Mouse (Mus musculus): ENCODE measurements at regions not wholly inside any gene's neighbourhood (a gene's known extent, or its start where the extent isn't known, plus 50 kb on each side); places are given as distances from the start of the nearest gene placed in this dataset.

GRCm38 (mm10) chr10:70814354-70815131 is 158.8 kb upstream of the Phyhipl start:
- ChIA-PET CTCF (interaction anchor here (0.6 to 3.8 kb wide), 29 partner anchors 10 to 521 kb away, joined by 3 to 39 read pairs (median 4); no protein-coding TSS in a partner anchor), POLR2A (interaction anchor here (0.6 kb wide), 1 partner anchor 500 kb away, joined by 3 read pairs; no protein-coding TSS in a partner anchor)
- no peaks in the 10 kb centered on the region for H3K27me3 ChIP-seq
- peak; percentile 67 for TF ChIP-seq CTCF (IDR thresholded peaks at IDR 0.05)
- in situ Hi-C loops (cut with MboI; ENCODE audit: low pct_unique_long_range_greater_than_20kb) = loop anchor here (5.0 to 10.0 kb wide), 3 partner anchors 242 to 492 kb away; no protein-coding TSS in a partner anchor
- DNase-seq (ENCODE audit: low read depth, low spot score) (no peak), ATAC-seq (no peak)

GRCm38 (mm10) chr10:70809411-70809810 is 153.6 kb upstream of the Phyhipl start:
- TF ChIP-seq CTCF (IDR thresholded peaks at IDR 0.05) = no peak
- POLR2A ChIA-PET = no interaction called here
- no peak for DNase-seq (ENCODE audit: low read depth, low spot score)
- no peak for ATAC-seq
- H3K27me3 ChIP-seq = no peaks in the 10 kb centered on the region
- in situ Hi-C loops (cut with MboI; ENCODE audit: low pct_unique_long_range_greater_than_20kb) = no loop called here
- CTCF ChIA-PET = interaction anchor here (1.3 kb wide), 1 partner anchor 15 kb away, joined by 4 read pairs; no protein-coding TSS in a partner anchor

GRCm38 (mm10) chr10:70806786-70807385 is 151.1 kb upstream of the Phyhipl start:
- no peak for TF ChIP-seq CTCF (IDR thresholded peaks at IDR 0.05)
- no peaks in the 10 kb centered on the region for H3K27me3 ChIP-seq
- ChIA-PET POLR2A (no interaction called here), CTCF (no interaction called here)
- DNase-seq (ENCODE audit: low read depth, low spot score) (no peak), ATAC-seq (no peak)
- in situ Hi-C loops (cut with MboI; ENCODE audit: low pct_unique_long_range_greater_than_20kb) = no loop called here

GRCm38 (mm10) chr10:70800736-70801306 is 145.1 kb upstream of the Phyhipl start:
- DNase-seq (ENCODE audit: low read depth, low spot score) (no peak), ATAC-seq (no peak)
- in situ Hi-C loops (cut with MboI; ENCODE audit: low pct_unique_long_range_greater_than_20kb) = no loop called here
- H3K27me3 ChIP-seq = no peaks in the 10 kb centered on the region
- no peak for TF ChIP-seq CTCF (IDR thresholded peaks at IDR 0.05)
- ChIA-PET CTCF (interaction anchor here (1.3 kb wide), 1 partner anchor 13 kb away, joined by 3 read pairs; no protein-coding TSS in a partner anchor), POLR2A (interaction anchor here (1.1 kb wide), 1 partner anchor 12 kb away, joined by 3 read pairs; no protein-coding TSS in a partner anchor)

DNA sequence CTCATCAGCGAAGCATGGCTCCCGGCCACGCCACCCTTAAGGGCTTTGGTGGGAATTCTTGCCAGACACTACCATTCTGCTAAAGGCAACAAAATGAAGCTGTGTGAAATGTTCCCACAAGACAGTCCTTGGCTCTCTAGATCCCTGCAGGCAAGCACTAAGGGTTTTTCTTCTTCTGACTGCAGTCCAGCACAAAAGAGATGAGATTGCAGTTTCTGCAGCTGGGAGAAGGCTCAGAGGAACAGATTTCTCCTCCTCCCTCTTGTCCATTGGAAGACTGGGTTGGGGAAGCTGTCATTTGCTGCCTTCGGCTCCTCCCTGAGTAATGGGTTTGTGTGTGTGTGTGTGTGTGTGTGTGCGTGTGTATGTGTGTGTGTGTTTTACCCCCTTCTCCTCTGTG is 144.1 kb upstream of the Phyhipl start:
- no peak for TF ChIP-seq CTCF (IDR thresholded peaks at IDR 0.05)
- CTCF ChIA-PET = interaction anchor here (0.6 kb wide), 1 partner anchor 9 kb away, joined by 3 read pairs; no protein-coding TSS in a partner anchor
- in situ Hi-C loops (cut with MboI; ENCODE audit: low pct_unique_long_range_greater_than_20kb) = no loop called here
- H3K27me3 ChIP-seq = no peaks in the 10 kb centered on the region
- POLR2A ChIA-PET = interaction anchor here (0.5 to 0.6 kb wide), 3 partner anchors 17 to 461 kb away, joined by 3 to 4 read pairs (median 3); no protein-coding TSS in a partner anchor
- no peak for ATAC-seq
- no peak for DNase-seq (ENCODE audit: low read depth, low spot score)

GRCm38 (mm10) chr10:70799191-70799742 is 143.5 kb upstream of the Phyhipl start:
- CTCF ChIA-PET = no interaction called here
- no peaks in the 10 kb centered on the region for H3K27me3 ChIP-seq
- POLR2A ChIA-PET = interaction anchor here (0.5 to 0.6 kb wide), 2 partner anchors 16 to 460 kb away, joined by 3 to 4 read pairs; no protein-coding TSS in a partner anchor
- in situ Hi-C loops (cut with MboI; ENCODE audit: low pct_unique_long_range_greater_than_20kb) = no loop called here
- TF ChIP-seq CTCF (IDR thresholded peaks at IDR 0.05) = no peak
- DNase-seq (ENCODE audit: low read depth, low spot score) = no peak
- no peak for ATAC-seq

DNA sequence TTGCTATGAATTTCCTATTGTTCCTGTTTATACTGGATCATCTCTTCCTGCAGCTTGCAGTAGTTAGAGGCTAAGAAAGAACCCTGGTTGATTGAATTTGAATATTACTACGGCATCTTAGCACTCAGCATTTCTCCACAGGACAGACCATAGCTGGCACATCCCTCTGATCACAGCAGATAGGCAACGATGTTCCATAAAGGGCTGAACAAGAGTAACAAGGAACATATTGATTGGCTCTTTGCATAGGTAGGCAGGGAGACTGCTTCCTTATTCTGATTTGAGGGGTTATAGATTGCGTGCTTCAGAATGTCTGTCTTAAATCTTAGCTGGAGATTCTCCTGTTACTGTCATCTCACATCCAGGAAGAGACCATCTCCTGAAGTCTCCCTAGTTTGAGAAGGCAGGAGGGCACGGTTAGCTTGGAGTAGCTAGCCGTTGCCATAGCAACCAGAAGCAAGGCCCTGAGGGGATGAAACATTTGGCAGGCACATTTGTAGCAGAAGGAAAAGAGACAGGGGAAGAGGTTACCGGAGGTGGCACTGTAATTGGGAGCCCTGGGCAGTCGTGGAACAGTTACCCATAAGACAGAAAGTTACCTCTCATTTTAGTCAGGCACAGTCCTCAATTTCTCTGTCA is 133.2 kb upstream of the Phyhipl start:
- peaks cover 6% of the 10 kb centered on the region for H3K27me3 ChIP-seq
- POLR2A ChIA-PET = interaction anchor here (0.6 to 1.1 kb wide), 3 partner anchors 10 to 40 kb away, joined by 3 to 4 read pairs (median 3); no protein-coding TSS in a partner anchor
- TF ChIP-seq CTCF (IDR thresholded peaks at IDR 0.05) = no peak
- in situ Hi-C loops (cut with MboI; ENCODE audit: low pct_unique_long_range_greater_than_20kb) = no loop called here
- DNase-seq (ENCODE audit: low read depth, low spot score) = no peak
- ATAC-seq = no peak
- CTCF ChIA-PET = interaction anchor here (1.5 to 2.0 kb wide), 2 partner anchors 10 to 15 kb away, joined by 4 to 5 read pairs; no protein-coding TSS in a partner anchor

DNA sequence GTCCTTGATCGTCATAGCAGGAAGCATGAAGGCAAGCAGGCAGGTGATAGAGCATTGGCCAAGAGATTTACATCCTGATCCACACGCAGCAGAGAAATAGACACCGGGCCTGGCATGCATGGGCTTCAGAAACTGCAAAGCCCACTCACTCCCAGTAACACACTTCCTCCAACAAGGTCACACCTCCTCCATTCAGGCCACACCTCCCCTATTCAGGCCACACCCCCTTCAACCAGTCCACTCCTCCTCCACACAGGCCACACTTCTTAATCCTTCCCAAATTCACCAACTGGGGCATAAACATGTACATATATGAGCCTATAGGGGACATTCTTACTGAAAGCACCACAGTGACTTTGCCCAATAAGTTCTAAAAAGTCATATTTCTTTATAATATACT is 125.3 kb upstream of the Phyhipl start:
- no peaks in the 10 kb centered on the region for H3K27me3 ChIP-seq
- CTCF ChIA-PET = no interaction called here
- no peak for ATAC-seq
- in situ Hi-C loops (cut with MboI; ENCODE audit: low pct_unique_long_range_greater_than_20kb) = no loop called here
- no peak for TF ChIP-seq CTCF (IDR thresholded peaks at IDR 0.05)
- POLR2A ChIA-PET = no interaction called here
- DNase-seq (ENCODE audit: low read depth, low spot score) = no peak

- CTCF ChIA-PET = interaction anchor here (0.8 to 1.1 kb wide), 2 partner anchors 10 to 27 kb away, joined by 3 to 4 read pairs; no protein-coding TSS in a partner anchor
- no peak for TF ChIP-seq CTCF (IDR thresholded peaks at IDR 0.05)
- POLR2A ChIA-PET = interaction anchor here (0.9 kb wide), 1 partner anchor 10 kb away, joined by 4 read pairs; no protein-coding TSS in a partner anchor
- ATAC-seq (no peak), DNase-seq (ENCODE audit: low read depth, low spot score) (no peak)
- in situ Hi-C loops (cut with MboI; ENCODE audit: low pct_unique_long_range_greater_than_20kb) = no loop called here
- no peaks in the 10 kb centered on the region for H3K27me3 ChIP-seq
These were observed 122.8 kb upstream of the Phyhipl start for GRCm38 (mm10) chr10:70778596-70778995.

GRCm38 (mm10) chr10:70774571-70774970 is 118.8 kb upstream of the Phyhipl start:
- no peak for DNase-seq (ENCODE audit: low read depth, low spot score)
- CTCF ChIA-PET = no interaction called here
- POLR2A ChIA-PET = no interaction called here

More at GRCm38 (mm10) chr10:70774571-70774970, 118.8 kb upstream of the Phyhipl start:
- no peak for TF ChIP-seq CTCF (IDR thresholded peaks at IDR 0.05)
- no peak for ATAC-seq
- in situ Hi-C loops (cut with MboI; ENCODE audit: low pct_unique_long_range_greater_than_20kb) = no loop called here
- H3K27me3 ChIP-seq = peaks cover 10% of the 10 kb centered on the region

Measured in Patski (cell line).